Mouse (Mus musculus): ENCODE measurements around the gene Fam216a. TPM values are rescaled to one million over a fixed set of nuclear protein-coding genes. Genes with fewer than 3 reads are reported as not detected.

The Fam216a gene
- polyA plus RNA-seq, 1 experiment, result 94.8 TPM

- no peaks in the 10 kb centered on the region for H3K27me3 ChIP-seq (ENCODE audit: control insufficient read depth, insufficient read depth, low read length)
- WGBS, result 22% methylated on average over 3 of the region's 3 CpGs
- no peak overlapping the region for H3K4me3 ChIP-seq (replicated peaks; ENCODE audit: insufficient read depth, low read depth, low read length)
- TF ChIP-seq CTCF (IDR thresholded peaks at IDR 0.05; ENCODE audit: borderline replicate concordance, insufficient read depth, low read depth, low read length) (no peak), POLR2A (IDR thresholded peaks at IDR 0.05; ENCODE audit: borderline replicate concordance, insufficient read depth, low read length) (no peak)
- peaks cover 4% of the 10 kb centered on the region for H3K4me1 ChIP-seq (ENCODE audit: control insufficient read depth, insufficient read depth, low read length)
- no peak overlapping the region for H3K27ac ChIP-seq (ENCODE audit: insufficient read depth, low read length)
- peak in 1 of 2 experiments; percentile 34 for DNase-seq
Measured at GRCm38 (mm10) chr5:122334682-122335081, 37.5 kb downstream of the Fam216a start.

- H3K27ac ChIP-seq (ENCODE audit: insufficient read depth, low read length), result no peak overlapping the region
- H3K4me3 ChIP-seq (replicated peaks; ENCODE audit: insufficient read depth, low read depth, low read length), result no peak overlapping the region
- 93% methylated on average over 4 of the region's 4 CpGs for WGBS
- TF ChIP-seq POLR2A (IDR thresholded peaks at IDR 0.05; ENCODE audit: borderline replicate concordance, insufficient read depth, low read length) (no peak), CTCF (IDR thresholded peaks at IDR 0.05; ENCODE audit: borderline replicate concordance, insufficient read depth, low read depth, low read length) (no peak)
- DNase-seq, result no peak
- no peaks in the 10 kb centered on the region for H3K27me3 ChIP-seq (ENCODE audit: control insufficient read depth, insufficient read depth, low read length)
- peaks cover 20% of the 10 kb centered on the region for H3K4me1 ChIP-seq (ENCODE audit: control insufficient read depth, insufficient read depth, low read length)
Measured at GRCm38 (mm10) chr5:122330269-122330668, 41.9 kb downstream of the Fam216a start.

- no peak for DNase-seq
- no peak overlapping the region for H3K4me3 ChIP-seq (replicated peaks; ENCODE audit: insufficient read depth, low read depth, low read length)
Measured at GRCm38 (mm10) chr5:122327283-122327682, 44.9 kb downstream of the Fam216a start.

GRCm38 (mm10) chr5:122325477-122325876, 46.7 kb downstream of the Fam216a start:
- Histone ChIP-seq H3K27me3 (ENCODE audit: control insufficient read depth, insufficient read depth, low read length) (no peaks in the 10 kb centered on the region), H3K4me1 (ENCODE audit: control insufficient read depth, insufficient read depth, low read length) (peaks cover 28% of the 10 kb centered on the region), H3K27ac (ENCODE audit: insufficient read depth, low read length) (peak overlapping the region; percentile 91), H3K4me3 (replicated peaks; ENCODE audit: insufficient read depth, low read depth, low read length) (peak overlapping the region; percentile 9)
- WGBS, result 16% methylated on average over 8 of the region's 8 CpGs
- TF ChIP-seq POLR2A (IDR thresholded peaks at IDR 0.05; ENCODE audit: borderline replicate concordance, insufficient read depth, low read length), result no peak
- no peak for TF ChIP-seq CTCF (IDR thresholded peaks at IDR 0.05; ENCODE audit: borderline replicate concordance, insufficient read depth, low read depth, low read length)
- no peak for DNase-seq

More at GRCm38 (mm10) chr5:122327283-122327682, 44.9 kb downstream of the Fam216a start:
- H3K4me1 ChIP-seq (ENCODE audit: control insufficient read depth, insufficient read depth, low read length), result peaks cover 28% of the 10 kb centered on the region
- no peaks in the 10 kb centered on the region for H3K27me3 ChIP-seq (ENCODE audit: control insufficient read depth, insufficient read depth, low read length)
- H3K27ac ChIP-seq (ENCODE audit: insufficient read depth, low read length), result no peak overlapping the region
- TF ChIP-seq POLR2A (IDR thresholded peaks at IDR 0.05; ENCODE audit: borderline replicate concordance, insufficient read depth, low read length) (no peak), CTCF (IDR thresholded peaks at IDR 0.05; ENCODE audit: borderline replicate concordance, insufficient read depth, low read depth, low read length) (no peak)
- WGBS, result 88% methylated on average over 3 of the region's 3 CpGs

- Histone ChIP-seq H3K27ac (ENCODE audit: insufficient read depth, low read length) (peak overlapping the region; percentile 91), H3K4me3 (replicated peaks; ENCODE audit: insufficient read depth, low read depth, low read length) (peak overlapping the region; percentile 9), H3K27me3 (ENCODE audit: control insufficient read depth, insufficient read depth, low read length) (no peaks in the 10 kb centered on the region), H3K4me1 (ENCODE audit: control insufficient read depth, insufficient read depth, low read length) (peaks cover 28% of the 10 kb centered on the region)
- TF ChIP-seq CTCF (IDR thresholded peaks at IDR 0.05; ENCODE audit: borderline replicate concordance, insufficient read depth, low read depth, low read length), result peak; percentile 60
- peak; percentile 67; the same call in 1 of the 2 replicates for TF ChIP-seq POLR2A (IDR thresholded peaks at IDR 0.05; ENCODE audit: borderline replicate concordance, insufficient read depth, low read length)
- WGBS, result 11% methylated on average over 23 of the region's 23 CpGs
- DNase-seq, result peak; percentile 94 to 97
Measured at GRCm38 (mm10) chr5:122324608-122325431, 47.3 kb downstream of the Fam216a start.

GRCm38 (mm10) chr5:122323523-122323922, 48.6 kb downstream of the Fam216a start:
- no peaks in the 10 kb centered on the region for H3K27me3 ChIP-seq (ENCODE audit: control insufficient read depth, insufficient read depth, low read length)
- H3K27ac ChIP-seq (ENCODE audit: insufficient read depth, low read length), result peak overlapping the region; percentile 70
- DNase-seq, result no peak
- H3K4me1 ChIP-seq (ENCODE audit: control insufficient read depth, insufficient read depth, low read length), result peaks cover 28% of the 10 kb centered on the region
- H3K4me3 ChIP-seq (replicated peaks; ENCODE audit: insufficient read depth, low read depth, low read length), result no peak overlapping the region
- WGBS, result 49% methylated on average over 8 of the region's 8 CpGs
- TF ChIP-seq CTCF (IDR thresholded peaks at IDR 0.05; ENCODE audit: borderline replicate concordance, insufficient read depth, low read depth, low read length) (no peak), POLR2A (IDR thresholded peaks at IDR 0.05; ENCODE audit: borderline replicate concordance, insufficient read depth, low read length) (no peak)

- DNase-seq, result no peak
- Histone ChIP-seq H3K27me3 (ENCODE audit: control insufficient read depth, insufficient read depth, low read length) (no peaks in the 10 kb centered on the region), H3K4me3 (replicated peaks; ENCODE audit: insufficient read depth, low read depth, low read length) (no peak overlapping the region), H3K4me1 (ENCODE audit: control insufficient read depth, insufficient read depth, low read length) (peaks cover 31% of the 10 kb centered on the region), H3K27ac (ENCODE audit: insufficient read depth, low read length) (no peak overlapping the region)
- WGBS, result 89% methylated on average over 12 of the region's 12 CpGs
- TF ChIP-seq POLR2A (IDR thresholded peaks at IDR 0.05; ENCODE audit: borderline replicate concordance, insufficient read depth, low read length) (no peak), CTCF (IDR thresholded peaks at IDR 0.05; ENCODE audit: borderline replicate concordance, insufficient read depth, low read depth, low read length) (no peak)
Measured at GRCm38 (mm10) chr5:122320205-122320781, 51.9 kb downstream of the Fam216a start.
